Mouse (Mus musculus): ENCODE results near the gene Tsga8. TPM values are rescaled to one million over a fixed set of nuclear protein-coding genes. Genes with fewer than 3 reads are reported as not detected.

Gene Tsga8
- total RNA-seq (2015; ENCODE audit: low replicate concordance), result not detected in 2 replicates
- total RNA-seq (2017; ENCODE audit: low replicate concordance), result not detected in 2 replicates

- no peak for ATAC-seq (replicated peaks; ENCODE audit: low FRiP score, poor library complexity, severe bottlenecking)
These were observed at the start of gene Tsga8 for GRCm38 (mm10) chrX:83487598-83487997. Gene Tsga8 (minus strand): TSS chrX:83487924.
